In the genomic region with DNA sequence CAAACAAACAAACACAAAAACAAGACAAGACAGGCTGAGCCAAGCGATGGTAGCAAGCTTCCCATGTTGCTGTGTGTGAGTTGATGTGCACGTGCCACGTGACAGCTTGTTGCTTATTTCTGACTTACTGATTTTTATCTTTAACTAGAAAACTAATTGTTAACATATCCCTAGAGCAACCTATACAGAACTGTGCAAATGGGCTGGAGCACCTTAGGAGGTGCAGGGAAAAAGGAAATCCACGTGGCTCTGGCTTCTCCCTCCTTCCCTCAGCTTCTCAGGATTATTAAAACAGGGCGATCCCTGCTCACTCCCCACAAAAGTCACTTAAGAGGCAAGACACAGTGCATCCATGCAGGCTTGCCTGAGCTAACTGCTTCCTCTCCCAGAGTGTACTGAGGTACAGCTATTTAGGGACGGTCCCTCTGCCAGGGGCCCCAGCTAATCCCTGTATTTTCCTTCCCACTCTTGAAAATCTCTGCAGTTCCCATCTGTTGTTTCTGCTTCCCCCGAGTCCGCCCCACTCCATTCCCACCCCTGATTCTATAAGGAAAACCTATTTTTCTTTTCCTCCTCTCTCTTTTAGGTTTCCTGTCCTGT, we compare ENCODE assay signal across 8 mouse cellular contexts. TPM values are rescaled to one million over a fixed set of nuclear protein-coding genes. Genes with fewer than 3 reads are reported as not detected.
DNase-seq lines count a peak whose midpoint lies in the region; ATAC-seq and TF ChIP-seq lines count a peak whose summit lies in the region.

No protein-coding gene starts in this region.

- intact Hi-C loops in heart, postnatal 25 days (cut with DNase I): no loop called here

- no peak for TF ChIP-seq CTCF in cortical plate, adult 2 months (IDR thresholded peaks at IDR 0.05; ENCODE audit: extremely low read depth, insufficient read depth, low read length)

- H3K9me3 ChIP-seq in heart, embryonic 15.5 days (replicated peaks): no peaks in the 10 kb centered on the region
- no peaks in the 10 kb centered on the region for H3K9me3 ChIP-seq in hindbrain, embryonic 15.5 days
- no peaks in the 10 kb centered on the region for H3K9me3 ChIP-seq in midbrain, embryonic 10.5 days (replicated peaks)

- H3K27me3 ChIP-seq in heart, embryonic 15.5 days: no peaks in the 10 kb centered on the region
- H3K27me3 ChIP-seq in hindbrain, embryonic 15.5 days: no peaks in the 10 kb centered on the region
- no peaks in the 10 kb centered on the region for H3K27me3 ChIP-seq in midbrain, embryonic 10.5 days (ENCODE audit: low read depth, poor library complexity, severe bottlenecking)

- 54% methylated on average over 8 of the region's 8 CpGs for WGBS in heart, embryonic 15.5 days
- 61% methylated on average over 8 of the region's 8 CpGs for WGBS in hindbrain, embryonic 15.5 days
- 45% methylated on average over 8 of the region's 8 CpGs for WGBS in midbrain, embryonic 10.5 days

- H3K9ac ChIP-seq in heart, embryonic 15.5 days: peak overlapping the region; percentile 3; the same call in 1 of the 2 replicates
- peak overlapping the region; percentile 15; the same call in 1 of the 2 replicates for H3K9ac ChIP-seq in hindbrain, embryonic 15.5 days

- DNase-seq in heart, postnatal 25 days (ENCODE audit: low spot score): no peak
- DNase-seq in midbrain, embryonic 10.5 days (ENCODE audit: low spot score): no peak
- DNase-seq in adrenal gland, postnatal 25 days: no peak
- no peak for DNase-seq in cerebellum, adult 11-12 months
- DNase-seq in gastrocnemius, postnatal 4 days (ENCODE audit: low spot score in 2 of 2): no peak

- H3K27ac ChIP-seq in heart, embryonic 15.5 days: peak overlapping the region; percentile 70
- H3K27ac ChIP-seq in cortical plate, adult 2 months (ENCODE audit: insufficient read depth, low read length): no peak overlapping the region
- no peak overlapping the region for H3K27ac ChIP-seq in hindbrain, embryonic 15.5 days (replicated peaks)
- H3K27ac ChIP-seq in midbrain, embryonic 10.5 days (replicated peaks): no peak overlapping the region

- peak overlapping the region; percentile 56 for H3K4me2 ChIP-seq in heart, embryonic 15.5 days
- peak overlapping the region; percentile 56 for H3K4me2 ChIP-seq in hindbrain, embryonic 15.5 days

- peaks cover 18% of the 10 kb centered on the region for H3K4me1 ChIP-seq in heart, embryonic 15.5 days (replicated peaks)
- peaks cover 2% of the 10 kb centered on the region; the same call in 1 of the 2 replicates for H3K4me1 ChIP-seq in cortical plate, adult 2 months (ENCODE audit: control insufficient read depth, insufficient read depth, low read length)
- H3K4me1 ChIP-seq in hindbrain, embryonic 15.5 days (replicated peaks): peaks cover 30% of the 10 kb centered on the region
- peaks cover 31% of the 10 kb centered on the region for H3K4me1 ChIP-seq in midbrain, embryonic 10.5 days

- no peak for TF ChIP-seq POLR2A in cortical plate, adult 2 months (IDR thresholded peaks at IDR 0.05; ENCODE audit: extremely low read depth, insufficient read depth, low read length)

- ATAC-seq in heart, embryonic 15.5 days (replicated peaks; ENCODE audit: insufficient number of reproducible peaks, insufficient read depth, low FRiP score, low read depth): no peak
- peak; percentile 5; the same call in 1 of the 2 replicates for ATAC-seq in hindbrain, embryonic 15.5 days (ENCODE audit: low FRiP score, low read depth)

- no peaks in the 10 kb centered on the region for H3K36me3 ChIP-seq in heart, embryonic 15.5 days
- H3K36me3 ChIP-seq in hindbrain, embryonic 15.5 days: no peaks in the 10 kb centered on the region
- H3K36me3 ChIP-seq in midbrain, embryonic 10.5 days: no peaks in the 10 kb centered on the region

- peak overlapping the region; percentile 46; the same call in 1 of the 2 replicates for H3K4me3 ChIP-seq in heart, embryonic 15.5 days
- peak overlapping the region; percentile 58 for H3K4me3 ChIP-seq in cortical plate, adult 2 months (ENCODE audit: insufficient read depth, low read length)
- H3K4me3 ChIP-seq in hindbrain, embryonic 15.5 days: 0 out of 2 replicates have a peak overlapping the region, but pooled peaks have one; percentile 30
- peak overlapping the region; percentile 45 for H3K4me3 ChIP-seq in midbrain, embryonic 10.5 days

RNA-seq across cellular contexts. Expression of a gene that starts 0.6 kb away (rescaled TPM):
- 5.4 and 6.7 TPM in 2 replicates for polyA plus RNA-seq in heart, embryonic 15.5 days (2015; fragmentation: Nextera tagmentation; extraction: Ambion mirVana)
- 10 to 100 TPM; 53.7 to 59.7 TPM for total RNA-seq in heart, postnatal 25 days (2021)
- 17.4 and 25.4 TPM in 2 replicates for polyA plus RNA-seq in cortical plate, adult 2 months (2012; rRNA removed)
- polyA plus RNA-seq in hindbrain, embryonic 15.5 days (2015; fragmentation: Nextera tagmentation; extraction: Ambion mirVana): 2.9 and 3.1 TPM in 2 replicates
- 1.00 and 1.6 TPM in 2 replicates for polyA plus RNA-seq in midbrain, embryonic 10.5 days (2016; fragmentation: Nextera tagmentation; extraction: Ambion mirVana)
- 11.0 and 14.4 TPM in 2 replicates for total RNA-seq in adrenal gland, postnatal 25 days (2021)
- total RNA-seq in gastrocnemius, postnatal 4 days (2021): 10 to 100 TPM; 28.6 to 29.3 TPM
